Mouse (Mus musculus) erythroblast, embryonic 14.5 days (primary cell): ENCODE measurements around the gene Necap1. TPM values are rescaled to one million over a fixed set of nuclear protein-coding genes. Genes with fewer than 3 reads are reported as not detected.

Experiments used
- H3K27me3 ChIP-seq: 2 replicates; pipeline ENCODE4 v1.6.1; 2012; ENCODE audit warnings: inconsistent platforms; ENCODE audit not compliant: control insufficient read depth
- H3K36me3 ChIP-seq: 2 replicates; pipeline ENCODE4 v1.6.1; 2012; ENCODE audit warnings: mild to moderate bottlenecking, inconsistent platforms; ENCODE audit not compliant: control insufficient read depth
- H3K4me1 ChIP-seq: 2 replicates; pipeline ENCODE4 v1.6.1; 2012; ENCODE audit warnings: inconsistent platforms; ENCODE audit not compliant: control insufficient read depth
- H3K4me3 ChIP-seq: replicated peaks from 2 replicates; pipeline ENCODE3; 2012; ENCODE audit warnings: moderate library complexity, mild to moderate bottlenecking, inconsistent platforms
- H3K9me3 ChIP-seq: 2 replicates; pipeline ENCODE4 v1.6.1; 2012; ENCODE audit warnings: low read length, inconsistent platforms, mixed read lengths; ENCODE audit not compliant: control insufficient read depth
- GATA1 ChIP-seq: IDR thresholded peaks from 2 replicates; pipeline ENCODE4 v1.6.1; 2012; ENCODE audit warnings: low read length, inconsistent platforms, mixed read lengths
- TAL1 ChIP-seq: IDR thresholded peaks from 3 replicates; pipeline ENCODE4 v1.6.1; 2012; ENCODE audit warnings: low read length, inconsistent platforms, mixed read lengths
- polyA plus RNA-seq: library from polyadenylated mRNA; stranded (reverse); fragments of >175 nt; gene quantifications from 2 replicates; pipeline ENCODE4 v1.2.3, GENCODE M21; 2012

Gene Necap1
- polyA plus RNA-seq, result 0.58 and 0.93 TPM in 2 replicates

- TF ChIP-seq TAL1, result no peak
- no peak for TF ChIP-seq GATA1
- Histone ChIP-seq H3K36me3 (peaks cover 29% of the 10 kb centered on the region), H3K4me1 (peaks cover 21% of the 10 kb centered on the region), H3K4me3 (peak within 1 kb of the TSS; percentile 92), H3K27me3 (no peaks in the 10 kb centered on the region), H3K9me3 (no peaks in the 10 kb centered on the region)
Observed at GRCm38 (mm10) chr6:122873871-122874719, at the start of gene Necap1. Gene Necap1 (plus strand): TSS chr6:122874474.

GRCm38 (mm10) chr6:122825166-122825565 is 49.1 kb upstream of the Necap1 start:
- peaks cover 12% of the 10 kb centered on the region for H3K36me3 ChIP-seq
- peaks cover 69% of the 10 kb centered on the region for H3K4me1 ChIP-seq

GRCm38 (mm10) chr6:122825923-122826742 is 48.1 kb upstream of the Necap1 start:
- Histone ChIP-seq H3K27me3 (peaks cover 14% of the 10 kb centered on the region), H3K36me3 (peaks cover 18% of the 10 kb centered on the region), H3K9me3 (no peaks in the 10 kb centered on the region), H3K4me1 (peaks cover 59% of the 10 kb centered on the region), H3K4me3 (peak overlapping the region; percentile 62)
- no peak for TF ChIP-seq TAL1
- TF ChIP-seq GATA1, result peak; percentile 51; the same call in 1 of the 2 replicates

More at GRCm38 (mm10) chr6:122825166-122825565, 49.1 kb upstream of the Necap1 start:
- Histone ChIP-seq H3K4me3 (no peak overlapping the region), H3K9me3 (no peaks in the 10 kb centered on the region), H3K27me3 (peaks cover 24% of the 10 kb centered on the region)
- TF ChIP-seq TAL1 (no peak), GATA1 (no peak)

GRCm38 (mm10) chr6:122828086-122828485 is 46.2 kb upstream of the Necap1 start:
- peaks cover 28% of the 10 kb centered on the region for H3K36me3 ChIP-seq

GRCm38 (mm10) chr6:122832880-122833279 is 41.4 kb upstream of the Necap1 start:
- Histone ChIP-seq H3K9me3 (no peaks in the 10 kb centered on the region), H3K27me3 (no peaks in the 10 kb centered on the region), H3K4me1 (peaks cover 5% of the 10 kb centered on the region), H3K36me3 (peaks cover 65% of the 10 kb centered on the region), H3K4me3 (no peak overlapping the region)
- TF ChIP-seq GATA1, result no peak
- no peak for TF ChIP-seq TAL1

More at GRCm38 (mm10) chr6:122828086-122828485, 46.2 kb upstream of the Necap1 start:
- TF ChIP-seq GATA1, result no peak
- no peak for TF ChIP-seq TAL1
- Histone ChIP-seq H3K4me3 (no peak overlapping the region), H3K27me3 (no peaks in the 10 kb centered on the region), H3K9me3 (no peaks in the 10 kb centered on the region), H3K4me1 (peaks cover 44% of the 10 kb centered on the region)

GRCm38 (mm10) chr6:122834365-122834764 is 39.9 kb upstream of the Necap1 start:
- no peaks in the 10 kb centered on the region; the same call in 1 of the 2 replicates for H3K4me1 ChIP-seq
- H3K36me3 ChIP-seq, result peaks cover 69% of the 10 kb centered on the region
- no peaks in the 10 kb centered on the region for H3K27me3 ChIP-seq
- H3K4me3 ChIP-seq, result no peak overlapping the region
- TF ChIP-seq TAL1, result no peak
- H3K9me3 ChIP-seq, result no peaks in the 10 kb centered on the region

- peaks cover 76% of the 10 kb centered on the region for H3K36me3 ChIP-seq
- no peak for TF ChIP-seq TAL1
- no peak for TF ChIP-seq GATA1
- H3K9me3 ChIP-seq, result no peaks in the 10 kb centered on the region
- no peaks in the 10 kb centered on the region for H3K27me3 ChIP-seq
- H3K4me1 ChIP-seq, result no peaks in the 10 kb centered on the region; the same call in 1 of the 2 replicates
- no peak overlapping the region for H3K4me3 ChIP-seq
Observed at GRCm38 (mm10) chr6:122836974-122837373, 37.3 kb upstream of the Necap1 start.

- no peaks in the 10 kb centered on the region; the same call in 1 of the 2 replicates for H3K4me1 ChIP-seq
- H3K36me3 ChIP-seq, result peaks cover 79% of the 10 kb centered on the region
- no peaks in the 10 kb centered on the region for H3K9me3 ChIP-seq
- TF ChIP-seq GATA1, result no peak
- no peak for TF ChIP-seq TAL1
- H3K4me3 ChIP-seq, result no peak overlapping the region
- H3K27me3 ChIP-seq, result no peaks in the 10 kb centered on the region
Observed at GRCm38 (mm10) chr6:122837539-122837938, 36.7 kb upstream of the Necap1 start.

GRCm38 (mm10) chr6:122843759-122844158 is 30.5 kb upstream of the Necap1 start:
- H3K36me3 ChIP-seq, result peaks cover 38% of the 10 kb centered on the region
- TF ChIP-seq TAL1, result no peak
- no peak for TF ChIP-seq GATA1

More at GRCm38 (mm10) chr6:122843759-122844158, 30.5 kb upstream of the Necap1 start:
- no peaks in the 10 kb centered on the region for H3K27me3 ChIP-seq
- H3K9me3 ChIP-seq, result no peaks in the 10 kb centered on the region
- no peaks in the 10 kb centered on the region for H3K4me1 ChIP-seq
- no peak overlapping the region for H3K4me3 ChIP-seq
